Mouse (Mus musculus) E14TG2a.4 (cell line): ENCODE measurements around the gene Ptpn13.

Experiments used
- CTCF ChIP-seq: conservative IDR thresholded peaks from 2 replicates; pipeline ENCODE4 v1.5.1; 2014; ENCODE audit warnings: low read length
- POU5F1 ChIP-seq: IDR thresholded peaks from 2 replicates; pipeline ENCODE4 v1.6.1; 2014; ENCODE audit warnings: low read length, borderline replicate concordance

- no peak for TF ChIP-seq CTCF
- TF ChIP-seq POU5F1 = no peak
Observed at GRCm38 (mm10) chr5:103610856-103611472, 186.0 kb downstream of the Ptpn13 start.
